Mouse (Mus musculus): ENCODE results near the gene Grip2. TPM values are rescaled to one million over a fixed set of nuclear protein-coding genes. Genes with fewer than 3 reads are reported as not detected.

The Grip2 gene
- polyA plus RNA-seq, 1 experiment: 0.33 TPM

- TF ChIP-seq POLR2A (IDR thresholded peaks at IDR 0.05; ENCODE audit: control insufficient read depth, low read depth, low read length): no peak
- TF ChIP-seq CTCF (IDR thresholded peaks at IDR 0.05; ENCODE audit: control insufficient read depth, insufficient read depth, insufficient replicate concordance, low read depth, low read length): no peak
- Histone ChIP-seq H3K27me3 (ENCODE audit: control insufficient read depth, insufficient read depth, low read length) (no peaks in the 10 kb centered on the region; the same call in 1 of the 2 replicates), H3K27ac (ENCODE audit: control insufficient read depth, insufficient read depth, low read depth, low read length) (no peak overlapping the region), H3K4me3 (ENCODE audit: control insufficient read depth, low read depth, low read length) (peak overlapping the region; percentile 30), H3K36me3 (ENCODE audit: control insufficient read depth, insufficient read depth, low read length) (no peaks in the 10 kb centered on the region), H3K4me1 (ENCODE audit: control insufficient read depth, insufficient read depth, low read length) (peaks cover 5% of the 10 kb centered on the region)
Observed at GRCm38 (mm10) chr6:91843628-91844153, 16.6 kb upstream of the Grip2 start.

- no peaks in the 10 kb centered on the region; the same call in 1 of the 2 replicates for H3K27me3 ChIP-seq (ENCODE audit: control insufficient read depth, insufficient read depth, low read length)
- no peaks in the 10 kb centered on the region for H3K36me3 ChIP-seq (ENCODE audit: control insufficient read depth, insufficient read depth, low read length)
- H3K4me1 ChIP-seq (ENCODE audit: control insufficient read depth, insufficient read depth, low read length): peaks cover 5% of the 10 kb centered on the region
- peak overlapping the region; percentile 30 for H3K4me3 ChIP-seq (ENCODE audit: control insufficient read depth, low read depth, low read length)
- no peak for TF ChIP-seq CTCF (IDR thresholded peaks at IDR 0.05; ENCODE audit: control insufficient read depth, insufficient read depth, insufficient replicate concordance, low read depth, low read length)
- no peak overlapping the region for H3K27ac ChIP-seq (ENCODE audit: control insufficient read depth, insufficient read depth, low read depth, low read length)
Observed at GRCm38 (mm10) chr6:91842897-91843627, 16.0 kb upstream of the Grip2 start.

GRCm38 (mm10) chr6:91839010-91839871, 12.2 kb upstream of the Grip2 start:
- Histone ChIP-seq H3K4me3 (ENCODE audit: control insufficient read depth, low read depth, low read length) (no peak overlapping the region), H3K27ac (ENCODE audit: control insufficient read depth, insufficient read depth, low read depth, low read length) (no peak overlapping the region), H3K4me1 (ENCODE audit: control insufficient read depth, insufficient read depth, low read length) (peaks cover 5% of the 10 kb centered on the region), H3K36me3 (ENCODE audit: control insufficient read depth, insufficient read depth, low read length) (no peaks in the 10 kb centered on the region), H3K27me3 (ENCODE audit: control insufficient read depth, insufficient read depth, low read length) (no peaks in the 10 kb centered on the region; the same call in 1 of the 2 replicates)
- TF ChIP-seq CTCF (IDR thresholded peaks at IDR 0.05; ENCODE audit: control insufficient read depth, insufficient read depth, insufficient replicate concordance, low read depth, low read length): no peak
- no peak for TF ChIP-seq POLR2A (IDR thresholded peaks at IDR 0.05; ENCODE audit: control insufficient read depth, low read depth, low read length)

- TF ChIP-seq POLR2A (IDR thresholded peaks at IDR 0.05; ENCODE audit: control insufficient read depth, low read depth, low read length) (no peak), CTCF (IDR thresholded peaks at IDR 0.05; ENCODE audit: control insufficient read depth, insufficient read depth, insufficient replicate concordance, low read depth, low read length) (no peak)
- no peaks in the 10 kb centered on the region for H3K36me3 ChIP-seq (ENCODE audit: control insufficient read depth, insufficient read depth, low read length)
- H3K27me3 ChIP-seq (ENCODE audit: control insufficient read depth, insufficient read depth, low read length): no peaks in the 10 kb centered on the region
- H3K4me3 ChIP-seq (ENCODE audit: control insufficient read depth, low read depth, low read length): no peak overlapping the region
- no peak overlapping the region for H3K27ac ChIP-seq (ENCODE audit: control insufficient read depth, insufficient read depth, low read depth, low read length)
- no peaks in the 10 kb centered on the region; the same call in 1 of the 2 replicates for H3K4me1 ChIP-seq (ENCODE audit: control insufficient read depth, insufficient read depth, low read length)
Observed at GRCm38 (mm10) chr6:91832863-91833440, 5.9 kb upstream of the Grip2 start.

GRCm38 (mm10) chr6:91827926-91828325, 876 bp upstream of the Grip2 start:
- no peak for TF ChIP-seq POLR2A (IDR thresholded peaks at IDR 0.05; ENCODE audit: control insufficient read depth, low read depth, low read length)
- TF ChIP-seq CTCF (IDR thresholded peaks at IDR 0.05; ENCODE audit: control insufficient read depth, insufficient read depth, insufficient replicate concordance, low read depth, low read length): no peak
- Histone ChIP-seq H3K27ac (ENCODE audit: control insufficient read depth, insufficient read depth, low read depth, low read length) (no peak overlapping the region), H3K36me3 (ENCODE audit: control insufficient read depth, insufficient read depth, low read length) (no peaks in the 10 kb centered on the region), H3K4me1 (ENCODE audit: control insufficient read depth, insufficient read depth, low read length) (no peaks in the 10 kb centered on the region; the same call in 1 of the 2 replicates), H3K27me3 (ENCODE audit: control insufficient read depth, insufficient read depth, low read length) (no peaks in the 10 kb centered on the region), H3K4me3 (ENCODE audit: control insufficient read depth, low read depth, low read length) (no peak overlapping the region)

GRCm38 (mm10) chr6:91818271-91818670, 8.8 kb downstream of the Grip2 start:
- H3K27me3 ChIP-seq (ENCODE audit: control insufficient read depth, insufficient read depth, low read length): no peaks in the 10 kb centered on the region
- TF ChIP-seq POLR2A (IDR thresholded peaks at IDR 0.05; ENCODE audit: control insufficient read depth, low read depth, low read length): no peak
- TF ChIP-seq CTCF (IDR thresholded peaks at IDR 0.05; ENCODE audit: control insufficient read depth, insufficient read depth, insufficient replicate concordance, low read depth, low read length): no peak
- H3K4me3 ChIP-seq (ENCODE audit: control insufficient read depth, low read depth, low read length): no peak overlapping the region
- H3K36me3 ChIP-seq (ENCODE audit: control insufficient read depth, insufficient read depth, low read length): no peaks in the 10 kb centered on the region
- peaks cover 6% of the 10 kb centered on the region for H3K4me1 ChIP-seq (ENCODE audit: control insufficient read depth, insufficient read depth, low read length)
- H3K27ac ChIP-seq (ENCODE audit: control insufficient read depth, insufficient read depth, low read depth, low read length): no peak overlapping the region

- Histone ChIP-seq H3K27ac (ENCODE audit: control insufficient read depth, insufficient read depth, low read depth, low read length) (no peak overlapping the region), H3K27me3 (ENCODE audit: control insufficient read depth, insufficient read depth, low read length) (no peaks in the 10 kb centered on the region), H3K4me3 (ENCODE audit: control insufficient read depth, low read depth, low read length) (no peak overlapping the region), H3K4me1 (ENCODE audit: control insufficient read depth, insufficient read depth, low read length) (peaks cover 6% of the 10 kb centered on the region), H3K36me3 (ENCODE audit: control insufficient read depth, insufficient read depth, low read length) (no peaks in the 10 kb centered on the region)
- TF ChIP-seq POLR2A (IDR thresholded peaks at IDR 0.05; ENCODE audit: control insufficient read depth, low read depth, low read length) (no peak), CTCF (IDR thresholded peaks at IDR 0.05; ENCODE audit: control insufficient read depth, insufficient read depth, insufficient replicate concordance, low read depth, low read length) (no peak)
Observed at GRCm38 (mm10) chr6:91815976-91816375, 11.1 kb downstream of the Grip2 start.
